Mouse (Mus musculus) retina, postnatal 7 days (tissue): ENCODE measurements around the gene Tas2r136.

ENCODE experiments used
- DNase-seq: peaks from one replicate; pipeline ENCODE4 v3.0.0-alpha.2; 2012; ENCODE audit warnings: low read depth, low spot score

Gene Tas2r136

DNA sequence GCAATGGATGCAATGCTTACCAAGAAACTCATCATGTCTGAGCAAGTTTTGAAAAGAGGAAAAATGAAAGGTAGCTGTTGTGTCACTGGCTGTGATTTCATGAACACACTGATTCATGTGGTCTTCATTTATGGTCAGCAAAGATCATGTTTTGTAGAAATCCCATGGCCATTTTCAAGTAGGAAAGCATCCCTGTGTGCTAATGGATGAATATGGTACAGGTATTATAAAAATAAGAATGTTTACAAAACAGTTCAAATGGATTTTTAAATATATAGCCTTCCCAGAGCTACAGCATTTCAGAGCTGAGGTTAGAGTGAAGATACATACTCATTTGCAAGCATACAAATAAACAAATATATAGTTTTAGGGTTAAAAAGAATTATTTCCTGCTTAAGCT is at the start of gene Tas2r136:
Gene Tas2r136, minus strand, starts transcription at position 101 of the 400 bp plus-strand sequence.
- DNase-seq = no peak

DNA sequence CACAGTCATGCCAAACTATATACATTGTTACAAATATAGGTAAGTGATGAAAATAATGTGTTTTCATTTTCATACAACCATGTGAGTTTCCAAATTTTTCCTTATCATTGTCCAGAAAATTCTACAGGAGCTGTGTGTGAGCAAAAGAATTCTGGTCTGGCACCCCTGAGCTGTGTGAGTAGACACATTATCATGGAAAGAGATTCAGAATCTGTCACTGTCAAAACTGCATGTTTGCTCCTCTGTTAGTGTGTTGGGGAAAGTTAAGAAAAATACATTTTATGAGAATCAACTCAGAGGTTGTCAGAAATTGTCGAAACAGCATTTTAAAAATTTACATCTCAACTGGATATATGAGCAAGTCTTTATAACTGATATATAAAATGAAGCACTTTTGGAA is 24.6 kb upstream of the Tas2r136 start, which contains the start of gene Tas2r117:
Gene Tas2r117, plus strand, starts transcription at position 301 of the 400 bp plus-strand sequence.
- DNase-seq = no peak

DNA sequence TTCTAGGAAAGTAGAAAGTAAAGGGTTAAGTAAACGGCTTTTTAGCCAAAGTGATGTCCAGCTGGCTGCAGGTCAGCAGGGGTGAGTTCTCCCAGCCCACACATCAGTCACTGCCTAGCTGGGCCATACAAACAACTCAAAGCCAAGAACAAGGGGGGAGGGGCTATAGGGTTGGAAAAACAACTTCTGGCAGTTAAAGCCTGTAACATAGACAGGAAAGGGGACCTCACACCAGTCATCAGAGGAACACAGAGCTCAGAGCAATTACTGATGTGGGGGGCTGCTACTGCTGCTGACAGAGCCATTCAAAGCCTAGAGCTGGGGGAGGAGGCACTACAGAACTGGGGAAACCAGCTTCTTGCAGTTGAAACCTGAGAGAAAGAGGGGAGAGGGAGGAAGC is 17.4 kb upstream of the Tas2r136 start:
- no peak for DNase-seq

DNA sequence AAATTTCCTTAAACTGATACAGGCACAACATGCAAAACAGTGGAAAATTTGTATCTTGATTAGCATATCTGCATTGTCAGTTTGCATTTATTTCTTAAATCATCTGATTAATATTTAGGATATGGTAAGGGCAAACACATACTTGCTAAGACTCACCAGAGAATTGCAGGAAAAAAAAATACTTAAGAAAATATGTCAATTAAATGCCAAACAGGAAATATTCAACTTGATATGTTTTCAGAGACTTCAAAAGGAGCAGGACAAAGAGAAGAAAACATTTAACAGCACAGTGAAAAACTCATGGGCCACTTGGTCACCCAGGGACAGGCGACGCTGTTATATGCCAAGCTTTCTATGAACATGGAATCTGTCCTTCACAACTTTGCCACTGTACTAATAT is 16.1 kb downstream of the Tas2r136 start, which contains the start of gene Tas2r102:
Gene Tas2r102, plus strand, starts transcription at position 301 of the 400 bp plus-strand sequence.
- DNase-seq = no peak

DNA sequence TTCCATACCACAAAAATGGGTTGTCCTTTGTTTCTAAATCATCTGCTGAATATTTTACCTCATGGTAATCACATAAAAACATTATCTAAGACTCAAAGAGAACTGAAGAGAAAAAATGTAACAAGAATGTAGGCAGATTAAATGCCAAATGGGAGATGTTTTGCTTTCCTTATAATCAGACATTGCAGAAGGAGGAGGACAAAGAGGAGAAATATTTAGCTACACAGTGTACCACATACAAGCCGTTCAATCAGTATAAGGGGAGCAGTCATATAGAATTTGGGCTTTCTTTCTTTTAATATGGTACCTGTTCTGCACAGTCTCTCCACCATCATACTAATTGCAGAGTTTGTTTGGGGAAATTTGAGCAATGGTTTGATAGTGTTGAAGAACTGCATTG is 23.5 kb downstream of the Tas2r136 start, which contains the start of gene Tas2r124:
Gene Tas2r124, plus strand, starts transcription at position 301 of the 400 bp plus-strand sequence.
- DNase-seq = no peak

DNA sequence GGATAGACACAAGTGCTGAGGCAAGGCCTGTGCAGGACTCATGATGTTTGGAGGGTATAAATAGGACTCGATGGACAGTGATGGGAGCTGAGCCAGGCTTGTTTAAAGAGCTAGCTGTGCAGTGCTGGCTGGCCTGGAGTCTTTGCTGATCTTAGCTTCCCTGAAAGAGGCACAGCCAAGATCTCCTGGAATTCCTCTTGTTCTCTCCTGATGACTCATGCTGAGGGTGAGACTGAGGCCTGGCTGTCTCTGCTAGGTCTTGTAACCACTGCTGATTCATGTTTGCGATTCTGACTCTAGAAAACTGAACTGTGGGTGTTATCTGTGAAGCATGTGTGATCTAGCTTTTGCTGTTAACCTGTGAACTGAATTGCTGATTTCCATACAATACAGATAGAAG is 27.8 kb downstream of the Tas2r136 start:
- no peak for DNase-seq

DNA sequence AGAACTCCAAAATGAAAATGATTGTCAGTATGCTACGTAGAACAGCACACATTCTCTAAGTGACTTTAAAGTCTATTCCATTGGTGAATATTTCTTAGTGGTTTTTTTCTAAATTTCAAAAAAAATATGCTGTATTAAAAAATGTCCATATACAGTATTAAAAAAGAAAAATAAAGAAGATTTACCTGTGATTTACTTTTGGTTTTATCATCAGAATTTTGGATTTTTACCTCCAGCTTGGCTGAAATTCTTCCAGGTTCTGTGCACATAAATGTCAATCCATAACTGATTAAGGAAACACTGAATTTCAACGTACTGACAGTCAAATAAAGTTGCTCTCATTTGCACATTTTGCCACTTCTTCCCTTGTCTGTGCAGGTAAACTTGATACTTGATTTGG is 40.0 kb downstream of the Tas2r136 start, which contains the start of gene Tas2r115:
Gene Tas2r115, minus strand, starts transcription at position 101 of the 400 bp plus-strand sequence.
- no peak for DNase-seq
